Mouse (Mus musculus) neural tube, embryonic 13.5 days (tissue): ENCODE results near the gene Msln. TPM values are rescaled to one million over a fixed set of nuclear protein-coding genes. Genes with fewer than 3 reads are reported as not detected.
A peak's percentile ranks its signal among the peaks of the same experiment; 100 is the strongest.

Experiments
- ATAC-seq: fragments of 200-750 bp; cut with Nextera tagmentation; 2 replicates; pipeline ENCODE4 v1.8.0; 2017; ENCODE audit warnings: low read depth, mild to moderate bottlenecking, moderate TSS enrichment, moderate library complexity
- H3K27ac ChIP-seq: fragments of 300-500 bp; sonication (generic); replicated peaks from 2 replicates; pipeline ENCODE4 v1.5.1; 2015; ENCODE audit warnings: moderate library complexity, mild to moderate bottlenecking, inconsistent platforms
- H3K27me3 ChIP-seq: fragments of 300-500 bp; sonication (generic); 2 replicates; pipeline ENCODE4 v1.6.1; 2015; ENCODE audit warnings: mild to moderate bottlenecking, inconsistent platforms
- H3K36me3 ChIP-seq: fragments of 300-500 bp; sonication (generic); 2 replicates; pipeline ENCODE4 v1.6.1; 2015; ENCODE audit warnings: mild to moderate bottlenecking, inconsistent platforms
- H3K4me1 ChIP-seq: fragments of 300-500 bp; sonication (generic); replicated peaks from 2 replicates; pipeline ENCODE4 v1.6.1; 2015; ENCODE audit warnings: inconsistent platforms
- H3K4me2 ChIP-seq: fragments of 300-500 bp; sonication (generic); 2 replicates; pipeline ENCODE4 v1.6.1; 2015; ENCODE audit warnings: inconsistent platforms, mild to moderate bottlenecking, moderate library complexity
- H3K4me3 ChIP-seq: fragments of 300-500 bp; sonication (generic); 2 replicates; pipeline ENCODE4 v1.5.1; 2015; ENCODE audit warnings: mild to moderate bottlenecking, inconsistent platforms
- H3K9ac ChIP-seq: fragments of 300-500 bp; sonication (generic); 2 replicates; pipeline ENCODE4 v1.6.1; 2015; ENCODE audit warnings: moderate library complexity, mild to moderate bottlenecking, inconsistent platforms
- H3K9me3 ChIP-seq: fragments of 300-500 bp; sonication (generic); 2 replicates; pipeline ENCODE4 v1.6.1; 2016; ENCODE audit warnings: inconsistent platforms
- WGBS: fragments of 180-500 bp; shearing (Covaris S2); methylation state at CpG from one replicate; pipeline ENCODE4 v1.1.7; 2015; 5-methylcytosine and 5-hydroxymethylcytosine counted together
- polyA plus RNA-seq: library from polyadenylated mRNA; unstranded; fragments of >200 nt; fragmentation: Nextera tagmentation; extraction: Ambion mirVana; gene quantifications from 2 replicates; pipeline ENCODE4 v1.2.1, GENCODE M21; 2015

Gene Msln
- polyA plus RNA-seq, 1 experiment from 2014 or later, result 0.29 TPM

DNA sequence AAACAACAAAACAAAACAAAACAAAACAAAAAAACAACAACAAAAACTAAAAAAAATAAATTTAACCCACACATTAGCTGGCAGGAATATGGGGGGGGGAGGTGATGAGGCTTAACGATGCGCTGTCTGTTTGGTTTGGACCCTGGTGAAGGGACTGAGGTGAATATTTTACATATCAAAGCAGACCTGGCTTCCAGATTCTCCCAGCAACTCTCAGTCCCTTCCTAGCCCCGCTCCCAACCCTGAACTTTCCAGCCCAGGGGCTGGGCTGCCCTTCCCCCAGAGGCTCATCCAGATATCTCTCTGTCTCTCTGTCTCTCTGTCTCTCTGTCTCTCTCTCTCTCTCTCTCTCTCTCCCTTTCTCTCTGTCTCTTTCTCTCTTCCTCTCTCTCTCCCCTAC lies 8.4 kb upstream of the Msln start:
- Histone ChIP-seq H3K4me3 (no peak overlapping the region), H3K4me1 (no peaks in the 10 kb centered on the region), H3K36me3 (no peaks in the 10 kb centered on the region), H3K27me3 (peaks cover 41% of the 10 kb centered on the region), H3K27ac (no peak overlapping the region), H3K9ac (no peak overlapping the region), H3K4me2 (no peak overlapping the region), H3K9me3 (no peaks in the 10 kb centered on the region)
- ATAC-seq, result no peak
- WGBS, result 36% methylated on average over 3 of the region's 3 CpGs

DNA sequence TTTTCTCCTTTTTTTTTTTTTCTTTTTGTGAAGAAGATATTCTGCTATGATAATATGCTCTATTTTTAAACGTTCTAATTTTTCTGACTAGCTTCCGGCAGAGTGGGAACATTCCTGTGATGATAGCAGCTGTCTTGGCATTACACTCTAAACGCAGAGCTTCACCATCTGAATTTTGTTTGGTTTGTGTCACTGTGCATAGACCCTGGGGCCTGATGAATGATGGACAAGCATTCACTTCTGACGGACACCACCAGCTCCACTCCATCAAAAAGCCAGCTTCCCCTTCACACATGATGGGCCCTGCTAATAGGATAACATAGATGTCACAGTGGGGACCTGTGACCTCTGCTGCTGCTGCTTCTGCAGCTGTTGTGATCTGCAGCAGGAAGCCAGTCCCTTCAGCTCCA lies 7.4 kb upstream of the Msln start:
- ATAC-seq, result no peak
- no peak overlapping the region for H3K9ac ChIP-seq

DNA sequence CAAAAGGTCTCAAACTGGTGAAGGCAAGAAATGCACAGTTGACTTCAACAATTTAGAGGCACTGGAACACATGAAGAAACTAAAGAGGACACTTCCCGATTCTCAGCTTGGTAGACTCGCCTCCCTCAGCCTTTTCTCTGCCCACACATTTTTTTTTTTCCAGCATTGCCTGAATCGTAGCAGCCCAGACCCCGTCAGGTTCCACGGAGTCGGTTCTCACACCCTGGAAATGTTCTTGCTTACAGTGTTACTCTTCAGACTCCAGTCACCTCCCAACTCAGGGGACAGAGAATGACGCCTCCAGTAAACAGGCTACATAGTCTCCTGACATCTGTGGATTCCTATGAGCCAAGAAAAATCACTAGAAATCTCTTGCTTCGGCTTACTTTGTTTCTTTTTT lies 6.0 kb upstream of the Msln start:
- Histone ChIP-seq H3K36me3 (no peaks in the 10 kb centered on the region), H3K27me3 (peaks cover 26% of the 10 kb centered on the region), H3K9ac (no peak overlapping the region), H3K9me3 (no peaks in the 10 kb centered on the region), H3K4me1 (no peaks in the 10 kb centered on the region), H3K27ac (no peak overlapping the region), H3K4me2 (no peak overlapping the region), H3K4me3 (no peak overlapping the region)
- ATAC-seq, result no peak
- WGBS, result 73% methylated on average over 8 of the region's 8 CpGs

More for the DNA sequence above, 7.4 kb upstream of the Msln start:
- no peaks in the 10 kb centered on the region for H3K9me3 ChIP-seq
- H3K4me3 ChIP-seq, result no peak overlapping the region
- no peaks in the 10 kb centered on the region for H3K36me3 ChIP-seq
- H3K4me1 ChIP-seq, result no peaks in the 10 kb centered on the region
- no peak overlapping the region for H3K27ac ChIP-seq
- peaks cover 32% of the 10 kb centered on the region for H3K27me3 ChIP-seq
- WGBS, result 68% methylated on average over 4 of the region's 4 CpGs
- no peak overlapping the region for H3K4me2 ChIP-seq

DNA sequence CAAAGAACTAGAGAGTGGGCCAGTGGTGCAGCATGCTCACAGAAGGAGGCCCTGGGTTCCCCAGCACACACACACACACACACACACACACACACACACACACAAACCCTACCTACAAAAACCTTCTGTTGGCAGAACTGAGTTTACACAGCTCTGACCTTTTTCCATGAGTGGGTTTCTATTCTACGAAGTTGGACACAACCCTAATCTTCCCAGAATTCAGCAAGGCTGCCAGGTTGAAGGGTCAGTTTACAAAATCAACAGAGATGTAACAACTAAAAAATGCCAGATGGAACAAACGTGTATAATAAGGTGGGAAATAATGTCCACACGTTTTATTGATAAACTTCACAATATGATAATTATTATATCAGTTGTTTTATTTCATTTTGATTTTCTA lies 3.5 kb upstream of the Msln start:
- Histone ChIP-seq H3K9ac (no peak overlapping the region), H3K36me3 (no peaks in the 10 kb centered on the region), H3K9me3 (no peaks in the 10 kb centered on the region), H3K27ac (no peak overlapping the region), H3K4me2 (no peak overlapping the region), H3K27me3 (peaks cover 26% of the 10 kb centered on the region), H3K4me1 (no peaks in the 10 kb centered on the region), H3K4me3 (no peak overlapping the region)
- 81% methylated on average over 3 of the region's 3 CpGs for WGBS
- ATAC-seq, result no peak

DNA sequence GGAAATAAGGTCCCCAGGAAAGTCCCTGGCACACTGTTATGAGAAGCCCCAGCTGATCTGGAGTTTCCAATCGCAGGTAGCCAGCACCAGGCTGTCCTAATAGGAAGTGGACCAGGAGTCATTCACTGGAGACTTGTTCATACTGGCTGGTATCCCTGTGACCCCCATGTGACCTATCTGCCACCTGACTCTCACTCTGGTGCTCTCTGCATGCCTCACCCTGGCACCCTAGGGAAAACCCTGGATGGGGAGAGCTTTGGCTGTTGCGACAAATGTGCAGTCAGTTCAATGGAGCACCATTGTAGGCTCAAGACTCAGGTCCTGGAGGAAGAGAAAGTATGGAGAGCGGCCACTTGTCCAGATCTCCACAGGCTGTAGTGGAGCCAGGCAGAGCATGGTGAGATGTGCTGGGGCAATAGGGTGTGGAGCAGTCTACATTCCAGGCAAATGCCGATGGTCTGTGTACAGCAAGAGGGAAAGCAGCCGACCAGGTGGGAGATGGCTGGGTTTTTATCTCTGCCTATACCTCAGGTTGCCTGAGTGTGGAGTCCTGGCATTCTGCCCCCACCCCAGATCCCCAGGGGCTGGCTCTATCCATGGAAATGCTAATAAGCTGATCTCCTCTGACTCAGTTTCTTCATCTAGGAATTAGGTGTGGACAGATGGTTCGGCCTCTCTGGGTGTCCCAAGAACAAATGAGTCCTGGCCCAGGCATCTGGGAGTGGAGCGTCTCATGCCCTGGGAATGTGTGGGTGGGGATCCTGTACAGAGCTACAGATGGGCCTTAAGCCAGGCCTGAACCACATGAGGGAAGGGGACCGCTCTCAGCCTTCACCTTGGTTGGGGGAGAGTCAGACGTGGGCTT lies 2.4 kb upstream of the Msln start:
- Histone ChIP-seq H3K9me3 (no peaks in the 10 kb centered on the region), H3K4me2 (no peak overlapping the region), H3K4me1 (peaks cover 2% of the 10 kb centered on the region), H3K36me3 (no peaks in the 10 kb centered on the region), H3K9ac (no peak overlapping the region), H3K27me3 (peaks cover 19% of the 10 kb centered on the region), H3K27ac (no peak overlapping the region), H3K4me3 (no peak overlapping the region)
- ATAC-seq, result no peak
- WGBS, result 78% methylated on average over 9 of the region's 9 CpGs

DNA sequence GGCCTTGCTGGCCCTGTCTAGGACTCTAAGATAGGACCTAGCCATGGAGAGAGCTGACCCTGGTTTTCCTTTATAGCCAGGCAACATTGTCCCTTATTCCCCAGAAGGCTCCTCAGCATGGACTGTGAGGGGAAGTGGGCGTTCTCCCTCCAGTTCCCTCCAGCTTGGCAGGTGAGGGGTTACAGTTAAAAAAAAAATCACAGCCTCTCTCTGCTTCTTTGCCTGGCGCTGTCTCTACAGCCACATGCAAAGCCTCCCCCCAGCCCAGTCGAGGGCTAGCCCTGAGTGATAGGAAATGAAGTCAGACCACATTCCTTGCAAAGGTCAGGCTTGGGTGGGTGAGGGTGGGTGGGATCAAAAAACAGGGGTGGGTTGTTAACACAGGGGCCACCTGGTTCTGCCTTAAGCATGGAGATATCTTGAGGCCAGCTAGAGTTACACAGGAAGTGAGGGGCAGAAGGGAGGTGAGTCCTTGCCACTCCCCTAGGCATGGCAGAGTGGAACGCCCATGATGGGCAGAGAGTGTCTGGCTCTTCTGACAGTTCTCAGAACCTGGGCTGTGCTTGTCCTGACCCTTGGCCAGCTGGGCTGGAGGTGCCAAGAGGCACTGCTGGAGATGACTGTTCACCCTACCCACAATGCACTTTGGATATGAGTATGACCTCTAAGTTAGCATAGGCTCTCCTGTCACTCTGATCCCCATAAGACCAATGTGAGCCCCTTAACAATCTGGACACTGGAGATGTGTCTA lies 1.6 kb upstream of the Msln start:
- no peak overlapping the region for H3K27ac ChIP-seq
- H3K4me3 ChIP-seq, result no peak overlapping the region
- peaks cover 18% of the 10 kb centered on the region for H3K27me3 ChIP-seq
- H3K9ac ChIP-seq, result 0 out of 2 replicates have a peak overlapping the region, but pooled peaks have one; percentile 17
- no peak for ATAC-seq
- H3K36me3 ChIP-seq, result no peaks in the 10 kb centered on the region
- WGBS, result 66% methylated on average over 4 of the region's 4 CpGs
- H3K4me2 ChIP-seq, result no peak overlapping the region
- no peaks in the 10 kb centered on the region for H3K9me3 ChIP-seq
- peaks cover 8% of the 10 kb centered on the region for H3K4me1 ChIP-seq

DNA sequence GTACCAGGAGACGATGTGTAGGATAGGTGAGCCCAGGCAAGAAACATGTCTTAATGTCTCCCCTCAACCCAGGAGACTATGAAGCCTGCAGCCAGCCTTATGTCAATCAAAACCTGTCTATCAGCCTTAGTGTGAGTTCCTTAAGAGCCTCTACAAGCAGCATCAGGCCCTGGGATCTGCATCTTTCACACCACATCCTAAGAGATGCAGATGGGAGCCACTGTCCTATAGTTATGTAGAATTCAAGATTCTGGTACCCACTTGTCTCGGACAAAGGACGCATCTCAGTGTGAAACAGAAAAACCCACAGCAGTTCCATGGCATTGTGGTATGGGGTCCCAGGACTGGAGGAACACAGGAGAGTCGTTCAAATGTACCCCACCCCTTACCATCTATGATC lies 908 bp upstream of the Msln start:
- H3K9me3 ChIP-seq, result no peaks in the 10 kb centered on the region
- no peak overlapping the region for H3K4me3 ChIP-seq
- no peak overlapping the region for H3K27ac ChIP-seq
- H3K27me3 ChIP-seq, result peaks cover 16% of the 10 kb centered on the region
- H3K4me1 ChIP-seq, result peaks cover 8% of the 10 kb centered on the region
- H3K9ac ChIP-seq, result 0 out of 2 replicates have a peak overlapping the region, but pooled peaks have one; percentile 17
- H3K4me2 ChIP-seq, result no peak overlapping the region
- H3K36me3 ChIP-seq, result no peaks in the 10 kb centered on the region
- WGBS, result 81% methylated on average over 4 of the region's 4 CpGs
- ATAC-seq, result no peak

DNA sequence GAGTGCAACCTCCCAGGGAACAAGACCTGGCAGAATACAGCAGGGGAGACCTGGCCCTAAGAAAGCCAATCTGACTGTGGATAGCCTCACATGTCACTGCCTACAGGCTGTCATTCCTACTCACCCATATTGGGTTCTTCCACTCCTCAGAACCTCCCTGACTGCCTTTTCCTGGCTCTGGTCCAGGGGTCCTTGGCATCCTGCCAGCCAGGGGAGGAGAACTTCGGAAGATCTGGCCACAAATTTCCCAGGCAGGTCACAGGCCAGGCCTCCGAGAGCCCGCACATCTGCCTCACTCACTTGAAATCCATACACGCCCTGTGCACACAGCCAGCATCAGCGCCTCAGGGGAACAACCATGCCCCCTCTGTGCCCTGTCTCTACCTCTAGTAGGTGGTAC lies 2.7 kb downstream of the Msln start:
- WGBS, result 54% methylated on average over 5 of the region's 5 CpGs
- ATAC-seq, result no peak
- Histone ChIP-seq H3K27me3 (no peaks in the 10 kb centered on the region; the same call in 1 of the 2 replicates), H3K4me3 (no peak overlapping the region), H3K9me3 (no peaks in the 10 kb centered on the region), H3K4me1 (peaks cover 8% of the 10 kb centered on the region), H3K27ac (no peak overlapping the region; the same call in 1 of the 2 replicates), H3K4me2 (no peak overlapping the region), H3K36me3 (no peaks in the 10 kb centered on the region), H3K9ac (peak overlapping the region; percentile 43; the same call in 1 of the 2 replicates)

DNA sequence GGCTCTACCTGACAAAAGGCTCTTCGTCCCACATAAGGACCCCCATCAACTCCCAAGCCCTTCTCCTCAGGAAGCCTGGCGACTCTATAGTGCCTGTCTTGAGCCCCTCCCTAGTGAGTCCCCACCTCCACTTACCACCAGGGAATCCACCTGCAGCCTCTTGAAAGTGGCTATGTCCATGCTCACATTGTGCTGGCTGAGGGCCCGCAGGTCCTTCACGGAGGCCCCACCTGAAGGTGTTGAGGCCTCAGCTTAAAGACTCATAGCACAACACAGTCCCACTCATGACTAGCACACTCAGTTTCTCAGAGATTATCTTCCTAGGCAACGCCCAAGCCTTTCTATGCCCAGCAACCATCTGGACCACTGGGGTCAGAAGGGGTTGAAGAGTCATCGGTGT lies 4.9 kb downstream of the Msln start:
- no peak overlapping the region for H3K4me2 ChIP-seq
- no peak for ATAC-seq

DNA sequence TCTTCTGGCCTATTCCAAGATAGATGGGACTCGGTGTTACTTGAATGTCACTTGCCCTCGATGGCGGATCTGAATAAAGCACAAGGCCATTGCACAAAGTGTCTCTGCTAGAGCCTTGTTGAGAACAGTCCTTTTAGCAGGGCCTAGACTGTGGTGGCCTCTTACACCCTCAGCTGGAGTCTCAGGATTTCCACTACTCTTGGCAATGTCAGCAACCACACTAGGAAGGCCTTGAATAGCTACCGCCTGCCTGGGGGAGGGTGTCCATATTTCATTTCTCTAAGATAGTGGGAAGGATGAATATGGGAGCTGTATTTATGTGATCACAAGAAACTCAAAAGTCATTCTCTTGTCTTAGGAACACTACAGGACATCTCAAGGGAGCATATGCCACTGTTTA lies 5.9 kb downstream of the Msln start:
- ATAC-seq, result no peak
- Histone ChIP-seq H3K4me3 (no peak overlapping the region), H3K36me3 (no peaks in the 10 kb centered on the region), H3K27me3 (no peaks in the 10 kb centered on the region; the same call in 1 of the 2 replicates), H3K4me1 (peaks cover 8% of the 10 kb centered on the region), H3K4me2 (no peak overlapping the region), H3K9ac (no peak overlapping the region), H3K9me3 (no peaks in the 10 kb centered on the region), H3K27ac (no peak overlapping the region)
- WGBS, result 91% methylated on average over 4 of the region's 4 CpGs

More for the DNA sequence above, 4.9 kb downstream of the Msln start:
- Histone ChIP-seq H3K9me3 (no peaks in the 10 kb centered on the region), H3K9ac (no peak overlapping the region), H3K36me3 (no peaks in the 10 kb centered on the region), H3K4me3 (no peak overlapping the region), H3K4me1 (peaks cover 8% of the 10 kb centered on the region), H3K27ac (no peak overlapping the region), H3K27me3 (no peaks in the 10 kb centered on the region; the same call in 1 of the 2 replicates)
- 89% methylated on average over 6 of the region's 6 CpGs for WGBS

DNA sequence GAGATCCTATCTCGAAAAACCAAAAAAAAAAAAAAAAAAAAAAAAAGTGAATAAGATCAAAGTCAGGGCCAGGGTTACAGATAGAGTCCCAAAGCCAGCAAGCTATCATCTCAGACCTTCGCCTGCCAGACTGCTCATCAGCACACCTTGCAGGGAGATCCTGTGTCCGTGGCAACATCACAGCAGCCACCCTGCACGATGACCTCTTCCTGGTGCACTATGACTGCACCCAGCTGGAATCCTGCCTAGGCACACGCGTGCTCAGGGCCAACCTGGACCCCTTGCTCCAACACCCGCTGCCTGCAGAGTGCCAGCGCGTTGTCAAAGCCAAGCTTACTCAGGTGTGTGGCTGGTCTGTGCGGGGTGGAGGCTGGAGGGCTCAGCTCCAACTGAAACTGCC lies 9.9 kb downstream of the Msln start:
- H3K36me3 ChIP-seq, result no peaks in the 10 kb centered on the region
- H3K27ac ChIP-seq, result no peak overlapping the region
- H3K9me3 ChIP-seq, result no peaks in the 10 kb centered on the region
- ATAC-seq, result no peak
- no peaks in the 10 kb centered on the region for H3K4me1 ChIP-seq
- 85% methylated on average over 10 of the region's 10 CpGs for WGBS
- H3K4me2 ChIP-seq, result no peak overlapping the region
- H3K9ac ChIP-seq, result no peak overlapping the region
- no peak overlapping the region for H3K4me3 ChIP-seq
- H3K27me3 ChIP-seq, result no peaks in the 10 kb centered on the region; the same call in 1 of the 2 replicates

DNA sequence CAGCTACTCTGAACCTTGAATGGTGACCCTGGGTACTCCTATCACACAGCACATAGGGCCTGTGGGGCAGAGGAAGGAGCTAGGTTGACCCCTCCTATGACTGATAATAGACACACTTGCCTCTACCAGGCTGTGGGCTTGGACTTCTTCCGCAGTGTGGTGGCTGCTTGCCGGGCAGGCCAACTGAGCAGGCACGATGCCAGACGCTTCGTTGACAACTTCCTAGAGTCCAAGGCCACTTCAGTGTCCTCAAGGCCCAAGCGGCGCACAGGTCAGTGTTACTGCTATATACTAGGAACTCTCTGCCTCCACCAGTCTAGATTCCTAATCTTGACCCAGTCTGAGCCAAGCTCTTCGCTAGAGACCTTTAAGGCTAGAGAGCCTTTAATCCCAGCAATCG lies 10.3 kb downstream of the Msln start:
- Histone ChIP-seq H3K4me2 (no peak overlapping the region), H3K27ac (no peak overlapping the region), H3K4me3 (no peak overlapping the region), H3K36me3 (no peaks in the 10 kb centered on the region), H3K4me1 (no peaks in the 10 kb centered on the region), H3K9me3 (no peaks in the 10 kb centered on the region), H3K27me3 (no peaks in the 10 kb centered on the region; the same call in 1 of the 2 replicates), H3K9ac (no peak overlapping the region)
- ATAC-seq, result no peak
- 95% methylated on average over 9 of the region's 9 CpGs for WGBS
